Mouse (Mus musculus): ENCODE data around the gene Gm3045. TPM values are rescaled to one million over a fixed set of nuclear protein-coding genes. Genes with fewer than 3 reads are reported as not detected.

Gene Gm3045
- total and polyA plus RNA-seq, 2 experiments from 2014 or later: not detected

GRCm38 (mm10) chr13:56478027-56478426, 51.6 kb downstream of the Gm3045 start:
- no peaks in the 10 kb centered on the region for H3K9me3 ChIP-seq (ENCODE audit: low read length)
- no peak overlapping the region for H3K4me2 ChIP-seq (ENCODE audit: low read depth, low read length)
- H3K36me3 ChIP-seq (ENCODE audit: insufficient read depth, low read length): no peaks in the 10 kb centered on the region
- DNase-seq (ENCODE audit: low spot score) (no peak), ATAC-seq (no peak)
- H3K4me1 ChIP-seq (ENCODE audit: insufficient read depth, low read length): no peaks in the 10 kb centered on the region
- H3K27ac ChIP-seq: no peak overlapping the region
- 0 out of 2 replicates have a peak, but pooled peaks have one; percentile 5 for TF ChIP-seq CTCF (IDR thresholded peaks at IDR 0.05; ENCODE audit: low read depth)
- H3K27me3 ChIP-seq (ENCODE audit: insufficient read depth, low read length): no peaks in the 10 kb centered on the region
- 87% methylated on average over 6 of the region's 6 CpGs for WGBS
- H3K9ac ChIP-seq (replicated peaks; ENCODE audit: low read length): no peak overlapping the region
- no peak overlapping the region for H3K4me3 ChIP-seq (ENCODE audit: low read length)

GRCm38 (mm10) chr13:56482146-56482545, 55.8 kb downstream of the Gm3045 start, which contains the start of gene Il9:
TSS of gene Il9 (minus strand) at chr13:56482246.
- Histone ChIP-seq H3K36me3 (ENCODE audit: insufficient read depth, low read length) (no peaks in the 10 kb centered on the region), H3K4me2 (ENCODE audit: low read depth, low read length) (no peak within 1 kb of the TSS), H3K9me3 (ENCODE audit: low read length) (no peaks in the 10 kb centered on the region), H3K4me1 (ENCODE audit: insufficient read depth, low read length) (no peaks in the 10 kb centered on the region), H3K27me3 (ENCODE audit: insufficient read depth, low read length) (no peaks in the 10 kb centered on the region), H3K9ac (replicated peaks; ENCODE audit: low read length) (no peak within 1 kb of the TSS), H3K4me3 (ENCODE audit: low read length) (no peak within 1 kb of the TSS), H3K27ac (no peak within 1 kb of the TSS)
- no peak for DNase-seq (ENCODE audit: low spot score)
- no peak for TF ChIP-seq CTCF (IDR thresholded peaks at IDR 0.05; ENCODE audit: low read depth)
- 83% methylated on average over 3 of the region's 3 CpGs for WGBS
- no peak for ATAC-seq

Other genes with a start within 250 kb of the Gm3045 start
- gene Tifab, start 247.7 kb upstream of the Gm3045 start, total RNA-seq (2014; rRNA removed): 0.31 TPM in 1 of 2 replicates, not detected in the other
- 0.54 and 0.75 TPM in 2 replicates for gene Tifab, start 247.7 kb upstream of the Gm3045 start, polyA plus RNA-seq (2015; fragmentation: Nextera tagmentation; extraction: Ambion mirVana)
- 0.14 and 0.42 TPM in 2 replicates for gene Neurog1, start 174.4 kb upstream of the Gm3045 start, total RNA-seq (2014; rRNA removed)
- 0.10 and 0.30 TPM in 2 replicates for gene Neurog1, start 174.4 kb upstream of the Gm3045 start, polyA plus RNA-seq (2015; fragmentation: Nextera tagmentation; extraction: Ambion mirVana)
- gene Cxcl14, start 130.0 kb upstream of the Gm3045 start, total RNA-seq (2014; rRNA removed): 17.5 and 20.2 TPM in 2 replicates
- 19.2 and 19.9 TPM in 2 replicates for gene Cxcl14, start 130.0 kb upstream of the Gm3045 start, polyA plus RNA-seq (2015; fragmentation: Nextera tagmentation; extraction: Ambion mirVana)
- 0.07 TPM in 1 of 2 replicates, not detected in the other for gene Slc25a48, start 11.8 kb downstream of the Gm3045 start, total RNA-seq (2014; rRNA removed)
- 0.05 TPM in 1 of 2 replicates, not detected in the other for gene Slc25a48, start 11.8 kb downstream of the Gm3045 start, polyA plus RNA-seq (2015; fragmentation: Nextera tagmentation; extraction: Ambion mirVana)
- gene Il9, start 55.7 kb downstream of the Gm3045 start, total RNA-seq (2014; rRNA removed): not detected in 2 replicates
- gene Il9, start 55.7 kb downstream of the Gm3045 start, polyA plus RNA-seq (2015; fragmentation: Nextera tagmentation; extraction: Ambion mirVana): not detected in 2 replicates
- gene Fbxl21, start 95.9 kb downstream of the Gm3045 start, total RNA-seq (2014; rRNA removed): 6.1 and 11.3 TPM in 2 replicates
- gene Fbxl21, start 95.9 kb downstream of the Gm3045 start, polyA plus RNA-seq (2015; fragmentation: Nextera tagmentation; extraction: Ambion mirVana): 5.5 and 5.6 TPM in 2 replicates
- not detected in 2 replicates for gene Lect2, start 121.9 kb downstream of the Gm3045 start, total RNA-seq (2014; rRNA removed)
- gene Lect2, start 121.9 kb downstream of the Gm3045 start, polyA plus RNA-seq (2015; fragmentation: Nextera tagmentation; extraction: Ambion mirVana): 0.23 TPM in 1 of 2 replicates, not detected in the other
- 4.9 and 8.6 TPM in 2 replicates for gene Tgfbi, start 182.9 kb downstream of the Gm3045 start, total RNA-seq (2014; rRNA removed)
- gene Tgfbi, start 182.9 kb downstream of the Gm3045 start, polyA plus RNA-seq (2015; fragmentation: Nextera tagmentation; extraction: Ambion mirVana): 6.2 and 7.1 TPM in 2 replicates

All from hindbrain, postnatal 0 days (tissue).